Mouse (Mus musculus): ENCODE measurements around the gene Btbd35f28. TPM values are rescaled to one million over a fixed set of nuclear protein-coding genes. Genes with fewer than 3 reads are reported as not detected.

Btbd35f28 gene
- not detected in 2 replicates for polyA plus RNA-seq (2015; fragmentation: Nextera tagmentation; extraction: Ambion mirVana)

GRCm38 (mm10) chrX:4196276-4196675, at the start of gene Btbd35f28:
Gene Btbd35f28, plus strand, starts transcription at chrX:4196576.

Other genes with a start within 250 kb of the Btbd35f28 start
- gene Btbd35f16, start 239.6 kb upstream of the Btbd35f28 start, polyA plus RNA-seq (2015; fragmentation: Nextera tagmentation; extraction: Ambion mirVana): not detected in 2 replicates
- not detected in 2 replicates for gene Btbd35f3, start 158.9 kb upstream of the Btbd35f28 start, polyA plus RNA-seq (2015; fragmentation: Nextera tagmentation; extraction: Ambion mirVana)
- gene Btbd35f20, start 94.7 kb downstream of the Btbd35f28 start, polyA plus RNA-seq (2015; fragmentation: Nextera tagmentation; extraction: Ambion mirVana): not detected in 2 replicates
- not detected in 2 replicates for gene Btbd35f17, start 174.1 kb downstream of the Btbd35f28 start, polyA plus RNA-seq (2015; fragmentation: Nextera tagmentation; extraction: Ambion mirVana)